Mouse (Mus musculus) heart, adult 8-10 months (tissue): Measurements from ENCODE around the gene Gm20422. TPM values are rescaled to one million over a fixed set of nuclear protein-coding genes. Genes with fewer than 3 reads are reported as not detected.
"Not testable (repeated sequence)": the region's sequence is repeated elsewhere in the genome, so short reads cannot be mapped to it uniquely, and the experiment has no call there.

Source experiments
- DNase-seq: peaks from one replicate; pipeline ENCODE4 v3.0.0; 2022; ENCODE audit warnings: low spot score
- total RNA-seq, 4 experiments: library from RNA; stranded (reverse); gene quantifications; 2 replicates each; pipeline ENCODE4 v1.2.4; 2022

The Gm20422 gene
- total RNA-seq, 4 experiments from 2014 or later = 0.57 to 1.9 (median 1.1) TPM; not detected in 1

DNA sequence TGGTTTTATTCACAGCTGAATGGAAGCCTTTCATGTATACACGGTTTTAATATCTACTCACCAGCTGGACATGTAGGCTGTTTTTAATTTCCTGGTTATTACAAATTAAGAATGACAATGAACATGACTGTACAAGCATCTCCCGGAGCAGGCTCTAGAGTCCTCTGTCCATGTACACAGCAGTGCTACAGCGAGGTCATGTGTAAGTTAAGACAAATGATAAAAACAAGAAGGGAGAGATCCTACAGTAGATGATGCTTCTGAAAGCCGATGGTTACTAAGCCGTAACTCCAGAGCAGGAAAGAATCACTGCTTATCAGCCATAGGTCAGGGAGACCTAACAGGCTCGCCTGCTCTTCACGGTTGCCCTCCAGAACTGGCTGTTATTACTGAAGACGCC lies 61.2 kb downstream of the Gm20422 start:
- DNase-seq = no peak

DNA sequence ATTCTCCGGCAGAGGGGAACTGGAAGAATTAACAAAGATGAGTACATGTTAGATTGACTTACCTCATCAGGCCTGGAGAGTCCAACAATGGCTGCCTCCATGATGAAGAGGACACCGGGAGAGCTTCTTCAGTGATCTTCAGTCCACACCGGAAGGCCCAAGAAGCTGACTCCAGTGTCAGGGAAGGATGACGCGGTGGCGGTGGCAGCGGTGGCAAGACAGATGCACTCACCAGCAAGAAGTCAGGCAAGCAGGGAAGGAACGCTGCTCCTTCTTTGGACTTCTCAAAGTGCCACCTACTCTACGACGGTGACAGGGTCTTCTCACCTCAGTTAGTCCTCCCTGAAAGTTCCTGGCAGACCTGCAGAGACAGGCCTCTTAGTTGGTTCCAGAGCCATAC lies 64.1 kb downstream of the Gm20422 start, which contains the start of gene Zfp869:
Gene Zfp869, minus strand, starts transcription at position 101 of the 400 bp plus-strand sequence.
- DNase-seq = not testable (repeated sequence)

DNA sequence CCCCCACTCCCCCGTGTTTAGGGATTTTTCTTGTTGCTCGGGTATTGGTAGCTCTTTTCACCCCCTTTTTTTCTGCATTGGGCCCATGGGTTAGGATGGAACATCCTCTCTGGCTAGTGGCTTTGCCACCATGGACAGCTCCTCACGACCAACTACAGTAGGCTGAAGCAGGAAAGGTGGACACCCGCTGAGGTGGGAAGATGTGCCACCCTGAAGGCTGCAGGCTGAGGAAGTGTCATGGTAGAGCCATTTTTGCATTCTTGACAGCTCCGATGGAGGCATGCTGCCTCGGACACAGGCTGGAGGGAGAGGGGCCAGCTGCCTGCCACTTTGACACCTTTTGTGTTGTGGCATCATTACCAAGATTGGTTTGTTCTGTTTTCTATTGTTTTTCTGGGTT lies 72.9 kb downstream of the Gm20422 start:
- no peak for DNase-seq

Other genes starting within 250 kb of the Gm20422 start
- gene Zfp868, start 149.3 kb downstream of the Gm20422 start, total RNA-seq = 1 to 10 TPM; 6.5 to 8.4 (median 7.3) TPM
- 1 to 10 TPM; 1.2 to 1.3 (median 1.3) TPM for gene Zfp964, start 120.4 kb downstream of the Gm20422 start, total RNA-seq
- 10 to 100 TPM; 13.5 to 19.5 (median 14.7) TPM for gene Zfp869, start 64.2 kb downstream of the Gm20422 start, total RNA-seq
- gene Zfp963, start 24.9 kb downstream of the Gm20422 start, total RNA-seq = 1 to 10 TPM; 2.1 to 2.9 (median 2.6) TPM
- 10 to 100 TPM; 12.5 to 13.6 (median 13.4) TPM for gene Atp13a1, start 16.3 kb upstream of the Gm20422 start, total RNA-seq
- gene Zfp866, start 16.3 kb upstream of the Gm20422 start, total RNA-seq = 10 to 100 TPM; 13.7 to 15.6 (median 15.0) TPM
- 1 to 10 TPM; 4.1 to 6.9 (median 4.8) TPM for gene Gmip, start 33.8 kb upstream of the Gm20422 start, total RNA-seq
- under 1 TPM in 3 of 4 experiments, not detected in 1; 0.22 to 0.31 (median 0.26) TPM for gene Lpar2, start 47.5 kb upstream of the Gm20422 start, total RNA-seq
- gene Pbx4, start 57.6 kb upstream of the Gm20422 start, total RNA-seq = under 1 TPM in 2 of 4 experiments, not detected in 2; 0.29 to 1.00 TPM
- gene Cilp2, start 112.8 kb upstream of the Gm20422 start, total RNA-seq = 1 to 10 TPM; 1.3 to 3.1 (median 2.4) TPM
- gene Tssk6, start 127.3 kb upstream of the Gm20422 start, total RNA-seq = under 1 TPM in 1 of 4 experiments, not detected in 3; 0.19 TPM
- gene Ndufa13, start 127.7 kb upstream of the Gm20422 start, total RNA-seq = 100 to 1,000 TPM; 373 to 528 (median 455) TPM
- gene Yjefn3, start 127.8 kb upstream of the Gm20422 start, total RNA-seq = 10 to 100 TPM in 3 of 4 experiments, 1 to 10 TPM in 1; 9.5 to 16.7 (median 13.2) TPM
- gene Gatad2a, start 221.5 kb upstream of the Gm20422 start, total RNA-seq = 10 to 100 TPM; 28.0 to 31.2 (median 30.0) TPM